Mouse (Mus musculus) thymus, adult 2 months (tissue): ENCODE measurements at regions not wholly inside any gene's neighbourhood (a gene's known extent, or its start where the extent isn't known, plus 50 kb on each side); places are given as distances from the start of the nearest gene placed in this dataset.

Experiments used
- CTCF ChIP-seq: fragments of 200-500 bp; IDR thresholded peaks from 2 replicates; pipeline ENCODE4 v1.5.1; 2012; ENCODE audit warnings: mild to moderate bottlenecking, control low read depth, low read length, moderate library complexity, borderline replicate concordance; ENCODE audit not compliant: control insufficient read depth, poor library complexity, insufficient read depth; ENCODE audit errors: extremely low read depth
- POLR2A ChIP-seq: fragments of 200-500 bp; IDR thresholded peaks from 2 replicates; pipeline ENCODE4 v1.6.1; 2012; ENCODE audit warnings: mild to moderate bottlenecking, low read length, control low read depth, moderate library complexity; ENCODE audit not compliant: control insufficient read depth, poor library complexity, insufficient read depth; ENCODE audit errors: extremely low read depth

- TF ChIP-seq POLR2A (no peak), CTCF (no peak)
Observed at GRCm38 (mm10) chr6:11796361-11796760, 110.9 kb downstream of the Ndufa4 start.
